Mouse (Mus musculus): ENCODE measurements at regions not wholly inside any gene's neighbourhood (a gene's known extent, or its start where the extent isn't known, plus 50 kb on each side); places are given as distances from the start of the nearest gene placed in this dataset.

- 50% methylated on average over 10 of the region's 10 CpGs for WGBS
- Histone ChIP-seq H3K4me2 (no peak overlapping the region), H3K27me3 (no peaks in the 10 kb centered on the region), H3K4me3 (no peak overlapping the region), H3K27ac (no peak overlapping the region), H3K4me1 (peaks cover 38% of the 10 kb centered on the region), H3K9ac (no peak overlapping the region), H3K9me3 (no peaks in the 10 kb centered on the region), H3K36me3 (no peaks in the 10 kb centered on the region)
- ATAC-seq (ENCODE audit: insufficient number of reproducible peaks, insufficient read depth, low FRiP score, low TSS enrichment, low read depth) = no peak
Measured at GRCm38 (mm10) chr4:149844971-149845370, 70.9 kb upstream of the Slc25a33 start.

GRCm38 (mm10) chr4:149843736-149844135 lies 69.7 kb upstream of the Slc25a33 start:
- 22% methylated on average over 9 of the region's 10 CpGs for WGBS
- no peak for ATAC-seq (ENCODE audit: insufficient number of reproducible peaks, insufficient read depth, low FRiP score, low TSS enrichment, low read depth)
- Histone ChIP-seq H3K9me3 (no peaks in the 10 kb centered on the region), H3K4me1 (peaks cover 42% of the 10 kb centered on the region), H3K27me3 (no peaks in the 10 kb centered on the region), H3K4me3 (no peak overlapping the region), H3K27ac (0 out of 2 replicates have a peak overlapping the region, but pooled peaks have one; percentile 13), H3K36me3 (no peaks in the 10 kb centered on the region), H3K4me2 (no peak overlapping the region), H3K9ac (no peak overlapping the region)

GRCm38 (mm10) chr4:149842906-149843305 lies 68.8 kb upstream of the Slc25a33 start:
- no peak overlapping the region for H3K9ac ChIP-seq
- no peaks in the 10 kb centered on the region for H3K27me3 ChIP-seq
- ATAC-seq (ENCODE audit: insufficient number of reproducible peaks, insufficient read depth, low FRiP score, low TSS enrichment, low read depth) = no peak
- H3K36me3 ChIP-seq = no peaks in the 10 kb centered on the region
- no peak overlapping the region for H3K4me3 ChIP-seq
- H3K27ac ChIP-seq = no peak overlapping the region
- H3K4me2 ChIP-seq = no peak overlapping the region
- peaks cover 42% of the 10 kb centered on the region for H3K4me1 ChIP-seq
- 78% methylated on average over 7 of the region's 7 CpGs for WGBS
- H3K9me3 ChIP-seq = no peaks in the 10 kb centered on the region

GRCm38 (mm10) chr4:149841856-149842255 lies 67.8 kb upstream of the Slc25a33 start:
- no peaks in the 10 kb centered on the region for H3K27me3 ChIP-seq
- ATAC-seq (ENCODE audit: insufficient number of reproducible peaks, insufficient read depth, low FRiP score, low TSS enrichment, low read depth) = no peak
- no peak overlapping the region for H3K4me3 ChIP-seq
- no peak overlapping the region for H3K27ac ChIP-seq
- no peaks in the 10 kb centered on the region for H3K36me3 ChIP-seq
- peaks cover 38% of the 10 kb centered on the region for H3K4me1 ChIP-seq
- no peaks in the 10 kb centered on the region for H3K9me3 ChIP-seq
- H3K4me2 ChIP-seq = no peak overlapping the region
- 62% methylated on average over 6 of the region's 6 CpGs for WGBS
- no peak overlapping the region for H3K9ac ChIP-seq

GRCm38 (mm10) chr4:149840511-149841292 lies 66.6 kb upstream of the Slc25a33 start:
- H3K27ac ChIP-seq = peak overlapping the region; percentile 39; the same call in 1 of the 2 replicates
- no peak for ATAC-seq (ENCODE audit: insufficient number of reproducible peaks, insufficient read depth, low FRiP score, low TSS enrichment, low read depth)
- no peak overlapping the region for H3K4me2 ChIP-seq
- H3K4me3 ChIP-seq = no peak overlapping the region
- peaks cover 35% of the 10 kb centered on the region for H3K4me1 ChIP-seq
- H3K9ac ChIP-seq = peak overlapping the region; percentile 27; the same call in 1 of the 2 replicates
- H3K36me3 ChIP-seq = no peaks in the 10 kb centered on the region
- H3K9me3 ChIP-seq = no peaks in the 10 kb centered on the region
- no peaks in the 10 kb centered on the region for H3K27me3 ChIP-seq
- 60% methylated on average over 12 of the region's 12 CpGs for WGBS

GRCm38 (mm10) chr4:149838682-149839081 lies 64.6 kb upstream of the Slc25a33 start:
- no peak overlapping the region for H3K27ac ChIP-seq

GRCm38 (mm10) chr4:149834646-149835156 lies 60.6 kb upstream of the Slc25a33 start:
- Histone ChIP-seq H3K9me3 (no peaks in the 10 kb centered on the region), H3K27ac (no peak overlapping the region), H3K9ac (no peak overlapping the region), H3K4me3 (no peak overlapping the region), H3K4me2 (no peak overlapping the region), H3K27me3 (no peaks in the 10 kb centered on the region), H3K4me1 (peaks cover 20% of the 10 kb centered on the region), H3K36me3 (no peaks in the 10 kb centered on the region)
- WGBS = 80% methylated on average over 9 of the region's 9 CpGs
- no peak for ATAC-seq (ENCODE audit: insufficient number of reproducible peaks, insufficient read depth, low FRiP score, low TSS enrichment, low read depth)

More at GRCm38 (mm10) chr4:149838682-149839081, 64.6 kb upstream of the Slc25a33 start:
- no peak overlapping the region for H3K9ac ChIP-seq
- no peaks in the 10 kb centered on the region for H3K36me3 ChIP-seq
- 10% methylated on average over 3 of the region's 3 CpGs for WGBS
- H3K9me3 ChIP-seq = no peaks in the 10 kb centered on the region
- no peak overlapping the region for H3K4me3 ChIP-seq
- no peak overlapping the region for H3K4me2 ChIP-seq
- peaks cover 22% of the 10 kb centered on the region for H3K4me1 ChIP-seq
- H3K27me3 ChIP-seq = no peaks in the 10 kb centered on the region
- no peak for ATAC-seq (ENCODE audit: insufficient number of reproducible peaks, insufficient read depth, low FRiP score, low TSS enrichment, low read depth)

- no peak overlapping the region for H3K27ac ChIP-seq
- H3K4me1 ChIP-seq = peaks cover 16% of the 10 kb centered on the region
- H3K36me3 ChIP-seq = no peaks in the 10 kb centered on the region
- no peak overlapping the region for H3K9ac ChIP-seq
- no peak overlapping the region for H3K4me2 ChIP-seq
- no peak for ATAC-seq (ENCODE audit: insufficient number of reproducible peaks, insufficient read depth, low FRiP score, low TSS enrichment, low read depth)
- H3K4me3 ChIP-seq = no peak overlapping the region
- no peaks in the 10 kb centered on the region for H3K9me3 ChIP-seq
- H3K27me3 ChIP-seq = no peaks in the 10 kb centered on the region
- WGBS = 36% methylated on average over 10 of the region's 10 CpGs
Measured at GRCm38 (mm10) chr4:149832446-149833101, 58.5 kb upstream of the Slc25a33 start.

GRCm38 (mm10) chr4:149830551-149831192 lies 56.6 kb upstream of the Slc25a33 start:
- no peak for ATAC-seq (ENCODE audit: insufficient number of reproducible peaks, insufficient read depth, low FRiP score, low TSS enrichment, low read depth)

GRCm38 (mm10) chr4:149829964-149830363 lies 55.9 kb upstream of the Slc25a33 start:
- Histone ChIP-seq H3K27ac (no peak overlapping the region), H3K4me1 (peaks cover 16% of the 10 kb centered on the region), H3K36me3 (no peaks in the 10 kb centered on the region), H3K9me3 (no peaks in the 10 kb centered on the region), H3K9ac (no peak overlapping the region), H3K4me2 (no peak overlapping the region), H3K4me3 (no peak overlapping the region), H3K27me3 (no peaks in the 10 kb centered on the region)
- no peak for ATAC-seq (ENCODE audit: insufficient number of reproducible peaks, insufficient read depth, low FRiP score, low TSS enrichment, low read depth)
- WGBS = 78% methylated on average over 4 of the region's 4 CpGs

More at GRCm38 (mm10) chr4:149830551-149831192, 56.6 kb upstream of the Slc25a33 start:
- Histone ChIP-seq H3K27ac (peak overlapping the region; percentile 16; the same call in 1 of the 2 replicates), H3K36me3 (no peaks in the 10 kb centered on the region), H3K4me2 (no peak overlapping the region), H3K4me3 (no peak overlapping the region), H3K27me3 (no peaks in the 10 kb centered on the region), H3K9me3 (no peaks in the 10 kb centered on the region), H3K4me1 (peaks cover 16% of the 10 kb centered on the region), H3K9ac (0 out of 2 replicates have a peak overlapping the region, but pooled peaks have one; percentile 16)
- WGBS = 57% methylated on average over 20 of the region's 20 CpGs

- ATAC-seq (ENCODE audit: insufficient number of reproducible peaks, insufficient read depth, low FRiP score, low TSS enrichment, low read depth) = no peak
- Histone ChIP-seq H3K9ac (no peak overlapping the region), H3K27me3 (no peaks in the 10 kb centered on the region), H3K9me3 (no peaks in the 10 kb centered on the region), H3K4me1 (peaks cover 16% of the 10 kb centered on the region), H3K36me3 (no peaks in the 10 kb centered on the region), H3K4me3 (no peak overlapping the region), H3K4me2 (no peak overlapping the region), H3K27ac (no peak overlapping the region)
- 95% methylated on average over 4 of the region's 4 CpGs for WGBS
Measured at GRCm38 (mm10) chr4:149827784-149828183, 53.7 kb upstream of the Slc25a33 start.
